Mouse (Mus musculus) myocyte (in vitro differentiated cells): ENCODE results near the gene Col8a2.

Source experiments
- CEBPB ChIP-seq: IDR thresholded peaks from 2 replicates; pipeline ENCODE4 v1.6.1; 2011; ENCODE audit warnings: mild to moderate bottlenecking, moderate library complexity; ENCODE audit not compliant: poor library complexity, insufficient read depth, severe bottlenecking
- E2F4 ChIP-seq: IDR thresholded peaks from one replicate; pipeline ENCODE4 v1.6.1; 2011; ENCODE audit warnings: mild to moderate bottlenecking, control low read depth, moderate library complexity; ENCODE audit not compliant: insufficient read depth
- MAX ChIP-seq: IDR thresholded peaks from one replicate; pipeline ENCODE4 v1.6.1; 2011; ENCODE audit warnings: low read depth, mild to moderate bottlenecking, control low read depth
- MYOD1 ChIP-seq, 3 experiments: IDR thresholded peaks; one replicate each; pipeline ENCODE4 v1.6.1; 2011; ENCODE audit warnings: control low read depth in 2 of 3, low read depth in 2 of 3, mild to moderate bottlenecking in 2 of 3, moderate library complexity in 1 of 3; ENCODE audit not compliant: insufficient read length in 2 of 3, control insufficient read depth in 1 of 3
- MYOG ChIP-seq, 3 experiments: IDR thresholded peaks; one replicate each; pipeline ENCODE4 v1.6.1; 2011; ENCODE audit warnings: control low read depth in 2 of 3, low read depth in 2 of 3, mild to moderate bottlenecking in 2 of 3; ENCODE audit not compliant: insufficient read length in 2 of 3, control insufficient read depth in 1 of 3, insufficient read depth in 1 of 3
- POLR2A ChIP-seq: IDR thresholded peaks from one replicate; pipeline ENCODE4 v1.6.1; 2011; ENCODE audit warnings: low read depth, mild to moderate bottlenecking, control low read depth, moderate library complexity; ENCODE audit not compliant: insufficient read length
- POLR2AphosphoS2 ChIP-seq: IDR thresholded peaks from one replicate; pipeline ENCODE4 v1.6.1; 2011; ENCODE audit warnings: low read depth, control low read depth; ENCODE audit not compliant: insufficient read length
- REST ChIP-seq: IDR thresholded peaks from one replicate; pipeline ENCODE4 v1.6.1; 2011; ENCODE audit warnings: mild to moderate bottlenecking, control low read depth, moderate library complexity; ENCODE audit not compliant: insufficient read depth, insufficient read length
- SRF ChIP-seq: IDR thresholded peaks from one replicate; pipeline ENCODE4 v1.6.1; 2011; ENCODE audit warnings: low read depth; ENCODE audit not compliant: control insufficient read depth, insufficient read length
- TCF12 ChIP-seq: IDR thresholded peaks from one replicate; pipeline ENCODE4 v1.6.1; 2011; ENCODE audit warnings: mild to moderate bottlenecking, control low read depth; ENCODE audit not compliant: poor library complexity, insufficient read depth, severe bottlenecking
- USF1 ChIP-seq: IDR thresholded peaks from one replicate; pipeline ENCODE4 v1.6.1; 2011; ENCODE audit warnings: low read depth, mild to moderate bottlenecking, control low read depth, moderate library complexity

GRCm38 (mm10) chr4:126339461-126339860 lies 52.9 kb downstream of the Col8a2 start:
- TF ChIP-seq MAX (no peak), USF1 (no peak), POLR2A (no peak), CEBPB (no peak), MYOG (IDR thresholded peaks at IDR 0.05; ENCODE audit: control insufficient read depth in 1 of 3, insufficient read depth in 1 of 3, insufficient read length in 2 of 3, low read depth in 2 of 3) (no peak), MYOD1 (IDR thresholded peaks at IDR 0.05; ENCODE audit: control insufficient read depth in 1 of 3, insufficient read length in 2 of 3, low read depth in 2 of 3) (no peak), TCF12 (no peak), SRF (no peak), POLR2AphosphoS2 (no peak), REST (no peak), E2F4 (no peak)
